Mouse (Mus musculus): ENCODE data around the gene Gm20388. TPM values are rescaled to one million over a fixed set of nuclear protein-coding genes. Genes with fewer than 3 reads are reported as not detected.

Gm20388 gene
- polyA plus RNA-seq, 1 experiment = 10.6 TPM

DNA sequence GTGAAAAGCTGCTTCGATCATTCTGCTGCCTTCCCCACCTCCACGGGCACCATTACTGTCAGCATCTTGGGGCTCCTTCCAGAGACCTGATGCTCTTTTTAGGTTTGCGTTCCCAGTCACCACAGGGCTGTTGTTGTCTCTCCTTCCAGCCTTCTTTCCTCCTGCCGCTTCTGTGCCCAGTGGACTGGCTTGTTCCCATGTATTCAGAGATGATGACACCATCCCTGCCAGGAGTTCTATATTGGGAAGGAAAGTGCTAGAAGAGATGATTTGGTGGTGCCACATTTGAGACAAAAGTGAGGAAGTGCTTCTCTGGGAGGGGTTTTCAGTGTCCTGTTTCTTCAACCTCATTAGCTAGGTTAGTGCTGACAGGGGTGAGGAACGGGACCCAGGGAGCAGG is 208.2 kb downstream of the Gm20388 start:
- Histone ChIP-seq H3K4me3 (replicated peaks; ENCODE audit: control insufficient read depth, low read depth, low read length) (no peak overlapping the region), H3K4me1 (ENCODE audit: control insufficient read depth, insufficient read depth, low read length) (peaks cover 3% of the 10 kb centered on the region; the same call in 1 of the 2 replicates), H3K27ac (ENCODE audit: control insufficient read depth, insufficient read depth, low read depth, low read length, poor library complexity) (no peak overlapping the region)
- TF ChIP-seq CTCF (IDR thresholded peaks at IDR 0.05; ENCODE audit: control insufficient read depth, insufficient read depth, low read length) (no peak), POLR2A (IDR thresholded peaks at IDR 0.05; ENCODE audit: borderline replicate concordance, control insufficient read depth, low read depth, low read length) (no peak)
- 71% methylated on average over 5 of the region's 5 CpGs for WGBS

DNA sequence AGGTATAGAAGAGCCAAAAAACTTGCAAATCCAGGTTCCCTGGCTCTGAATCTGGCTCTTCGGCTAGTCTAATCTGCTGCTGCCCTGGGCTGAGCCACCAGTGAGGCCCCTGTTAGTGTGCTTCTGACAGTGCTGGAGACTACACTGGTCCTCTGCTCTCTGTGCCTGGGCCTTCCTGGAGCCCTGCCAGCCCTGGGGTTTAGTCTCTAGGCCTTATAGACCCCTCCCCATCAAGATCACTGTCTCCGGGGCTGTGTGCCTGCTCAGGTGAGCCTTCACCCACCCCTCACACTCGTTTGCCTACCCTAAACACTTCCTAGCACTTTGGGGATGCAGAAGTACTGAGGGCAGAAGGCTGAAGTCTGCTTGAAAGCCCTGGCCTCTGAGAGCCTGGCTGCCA is 208.8 kb downstream of the Gm20388 start:
- WGBS = 57% methylated on average over 3 of the region's 3 CpGs
- TF ChIP-seq POLR2A (IDR thresholded peaks at IDR 0.05; ENCODE audit: borderline replicate concordance, control insufficient read depth, low read depth, low read length) (no peak), CTCF (IDR thresholded peaks at IDR 0.05; ENCODE audit: control insufficient read depth, insufficient read depth, low read length) (no peak)
- peaks cover 3% of the 10 kb centered on the region; the same call in 1 of the 2 replicates for H3K4me1 ChIP-seq (ENCODE audit: control insufficient read depth, insufficient read depth, low read length)
- no peak overlapping the region for H3K27ac ChIP-seq (ENCODE audit: control insufficient read depth, insufficient read depth, low read depth, low read length, poor library complexity)
- H3K4me3 ChIP-seq (replicated peaks; ENCODE audit: control insufficient read depth, low read depth, low read length) = no peak overlapping the region

DNA sequence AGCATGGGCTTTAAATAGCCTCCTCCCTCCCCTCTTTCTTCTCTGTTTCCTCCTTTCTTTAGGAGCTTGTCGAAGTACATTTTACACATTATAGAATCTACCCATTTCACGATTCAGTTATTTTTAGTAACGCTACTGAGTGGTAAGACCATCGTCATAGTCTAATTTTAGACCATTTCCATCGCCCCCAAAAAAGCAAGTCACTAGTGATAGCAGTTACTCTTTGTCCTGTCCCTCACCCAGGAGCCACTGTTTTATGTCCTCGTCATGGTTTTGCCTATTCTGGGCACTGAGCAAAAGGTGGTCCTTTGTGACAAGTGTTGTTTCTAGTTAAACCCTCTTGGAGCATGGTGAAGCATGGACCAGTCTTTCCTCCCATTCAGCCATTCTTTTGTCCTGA is 209.3 kb downstream of the Gm20388 start:
- H3K27ac ChIP-seq (ENCODE audit: control insufficient read depth, insufficient read depth, low read depth, low read length, poor library complexity) = no peak overlapping the region
- WGBS = 16% methylated on average over 6 of the region's 6 CpGs
- TF ChIP-seq POLR2A (IDR thresholded peaks at IDR 0.05; ENCODE audit: borderline replicate concordance, control insufficient read depth, low read depth, low read length) = no peak
- TF ChIP-seq CTCF (IDR thresholded peaks at IDR 0.05; ENCODE audit: control insufficient read depth, insufficient read depth, low read length) = no peak

DNA sequence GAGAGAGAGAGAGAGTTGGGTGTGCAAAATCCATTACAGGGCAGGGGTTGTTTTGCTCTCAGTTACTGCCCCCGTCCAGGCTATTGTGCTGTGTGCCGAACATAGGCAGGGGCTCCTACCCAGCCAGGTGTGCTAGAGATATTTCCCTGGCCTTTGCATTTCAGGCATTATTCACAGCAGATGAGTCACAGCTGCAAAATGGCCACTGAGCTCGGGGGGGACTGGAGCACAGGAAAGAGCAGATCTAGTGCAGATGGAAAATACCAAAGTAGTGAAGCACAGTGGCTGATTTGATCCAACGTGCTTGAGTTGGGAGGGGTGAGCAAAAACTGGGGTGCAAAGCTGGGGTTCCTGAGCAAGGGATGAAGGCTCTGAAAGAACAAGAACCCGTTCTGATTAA is 210.3 kb downstream of the Gm20388 start:
- WGBS = 76% methylated on average over 5 of the region's 5 CpGs
- no peak overlapping the region for H3K27ac ChIP-seq (ENCODE audit: control insufficient read depth, insufficient read depth, low read depth, low read length, poor library complexity)
- H3K4me3 ChIP-seq (replicated peaks; ENCODE audit: control insufficient read depth, low read depth, low read length) = no peak overlapping the region
- TF ChIP-seq CTCF (IDR thresholded peaks at IDR 0.05; ENCODE audit: control insufficient read depth, insufficient read depth, low read length) (no peak), POLR2A (IDR thresholded peaks at IDR 0.05; ENCODE audit: borderline replicate concordance, control insufficient read depth, low read depth, low read length) (no peak)
- H3K4me1 ChIP-seq (ENCODE audit: control insufficient read depth, insufficient read depth, low read length) = peaks cover 3% of the 10 kb centered on the region; the same call in 1 of the 2 replicates

More for the DNA sequence above, 209.3 kb downstream of the Gm20388 start:
- no peak overlapping the region for H3K4me3 ChIP-seq (replicated peaks; ENCODE audit: control insufficient read depth, low read depth, low read length)
- peaks cover 3% of the 10 kb centered on the region; the same call in 1 of the 2 replicates for H3K4me1 ChIP-seq (ENCODE audit: control insufficient read depth, insufficient read depth, low read length)

DNA sequence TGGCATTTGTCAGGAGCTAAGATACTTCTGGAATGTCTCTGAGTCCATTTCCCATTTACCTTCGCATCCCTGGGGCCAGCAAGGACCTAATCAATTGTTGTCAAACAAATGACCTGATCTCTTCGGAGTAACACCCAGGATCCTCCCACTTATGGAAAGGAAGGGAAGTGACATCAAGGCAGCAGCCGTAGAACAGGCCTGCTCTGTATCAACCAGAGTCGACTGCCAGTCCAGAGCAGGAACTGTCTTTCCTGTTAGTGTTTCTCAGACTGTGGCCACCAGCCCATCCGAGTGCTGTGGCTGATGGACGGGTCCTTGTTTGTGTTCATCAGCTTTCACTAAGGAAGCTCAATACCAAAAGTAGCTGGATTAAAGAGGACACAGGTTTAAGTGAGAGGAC is 213.6 kb downstream of the Gm20388 start:
- 23% methylated on average over 6 of the region's 6 CpGs for WGBS

DNA sequence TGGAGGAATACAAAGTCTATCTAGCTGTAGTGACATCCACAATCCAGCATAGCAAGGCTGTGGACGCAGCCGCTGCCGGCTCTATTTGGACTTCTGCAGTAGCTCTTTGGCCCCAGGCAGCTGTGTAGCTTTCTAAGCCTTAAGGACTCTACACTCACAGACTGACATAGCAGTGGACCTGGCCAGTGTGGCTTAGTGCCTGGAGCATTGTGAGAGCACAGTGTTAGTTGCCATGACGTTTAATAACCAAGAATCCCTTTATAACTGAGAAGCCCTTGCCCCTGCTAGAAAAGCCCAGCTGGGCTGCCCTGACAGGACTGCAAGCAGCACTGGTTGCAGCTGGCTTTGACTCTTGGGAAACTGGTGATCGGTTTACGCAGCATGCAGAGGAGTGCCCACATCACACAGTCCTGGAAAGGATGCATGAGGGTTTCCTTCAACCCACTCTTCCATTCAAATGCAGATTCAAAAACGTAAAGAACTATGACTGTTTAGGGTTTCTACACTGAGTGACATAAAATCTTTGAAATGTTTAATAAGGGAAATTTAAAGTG is 214.3 kb downstream of the Gm20388 start:
- WGBS = 85% methylated on average over 7 of the region's 7 CpGs
- Histone ChIP-seq H3K4me3 (replicated peaks; ENCODE audit: control insufficient read depth, low read depth, low read length) (no peak overlapping the region), H3K27ac (ENCODE audit: control insufficient read depth, insufficient read depth, low read depth, low read length, poor library complexity) (no peak overlapping the region), H3K4me1 (ENCODE audit: control insufficient read depth, insufficient read depth, low read length) (no peaks in the 10 kb centered on the region; the same call in 1 of the 2 replicates)
- TF ChIP-seq CTCF (IDR thresholded peaks at IDR 0.05; ENCODE audit: control insufficient read depth, insufficient read depth, low read length) (no peak), POLR2A (IDR thresholded peaks at IDR 0.05; ENCODE audit: borderline replicate concordance, control insufficient read depth, low read depth, low read length) (no peak)

More for the DNA sequence above, 213.6 kb downstream of the Gm20388 start:
- H3K4me3 ChIP-seq (replicated peaks; ENCODE audit: control insufficient read depth, low read depth, low read length) = no peak overlapping the region
- no peak for TF ChIP-seq CTCF (IDR thresholded peaks at IDR 0.05; ENCODE audit: control insufficient read depth, insufficient read depth, low read length)
- TF ChIP-seq POLR2A (IDR thresholded peaks at IDR 0.05; ENCODE audit: borderline replicate concordance, control insufficient read depth, low read depth, low read length) = no peak
- no peak overlapping the region for H3K27ac ChIP-seq (ENCODE audit: control insufficient read depth, insufficient read depth, low read depth, low read length, poor library complexity)
- H3K4me1 ChIP-seq (ENCODE audit: control insufficient read depth, insufficient read depth, low read length) = peaks cover 3% of the 10 kb centered on the region; the same call in 1 of the 2 replicates

DNA sequence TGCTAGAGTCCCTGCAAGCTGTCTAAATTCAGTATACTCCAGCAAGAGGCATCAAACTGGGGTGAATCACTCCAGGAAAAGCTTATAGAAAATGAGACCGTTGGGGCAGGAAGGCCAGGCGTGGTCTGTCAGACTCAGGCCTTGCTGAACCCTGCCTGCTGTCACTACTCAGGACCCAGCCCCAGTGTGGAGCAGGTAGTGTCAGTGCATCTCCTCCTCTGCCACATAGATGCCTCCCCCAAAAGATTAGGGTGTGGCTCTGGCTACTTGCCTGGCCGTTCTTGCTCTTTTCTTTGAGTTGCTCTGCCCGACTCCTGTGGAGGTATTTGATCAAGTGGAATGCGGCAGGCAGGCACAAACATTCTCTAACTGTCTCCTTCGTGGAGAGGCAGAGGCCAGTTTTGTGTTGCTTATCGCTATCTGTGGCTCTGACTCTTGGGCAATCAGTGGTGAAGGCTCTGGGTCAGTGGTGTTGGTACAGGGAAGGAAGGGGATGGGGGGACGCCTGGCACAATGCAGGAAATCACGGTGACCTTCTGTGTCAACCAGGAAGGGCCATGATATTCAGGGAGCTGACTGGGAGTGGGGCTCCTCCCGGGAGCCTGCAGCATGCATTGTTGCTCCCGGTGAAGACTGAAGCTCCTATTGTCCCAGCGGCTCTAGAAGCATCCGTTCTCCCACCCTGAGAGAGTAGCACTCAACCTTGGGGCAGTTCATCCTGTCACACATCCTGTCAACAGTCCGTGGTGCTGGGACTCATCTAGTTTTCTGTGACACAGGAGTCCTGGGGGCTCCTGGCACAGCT is 215.9 kb downstream of the Gm20388 start:
- Histone ChIP-seq H3K27ac (ENCODE audit: control insufficient read depth, insufficient read depth, low read depth, low read length, poor library complexity) (peak overlapping the region; percentile 8; the same call in 1 of the 2 replicates), H3K4me3 (replicated peaks; ENCODE audit: control insufficient read depth, low read depth, low read length) (no peak overlapping the region), H3K4me1 (ENCODE audit: control insufficient read depth, insufficient read depth, low read length) (peaks cover 2% of the 10 kb centered on the region; the same call in 1 of the 2 replicates)
- TF ChIP-seq CTCF (IDR thresholded peaks at IDR 0.05; ENCODE audit: control insufficient read depth, insufficient read depth, low read length) = no peak
- TF ChIP-seq POLR2A (IDR thresholded peaks at IDR 0.05; ENCODE audit: borderline replicate concordance, control insufficient read depth, low read depth, low read length) = no peak
- 41% methylated on average over 14 of the region's 14 CpGs for WGBS

DNA sequence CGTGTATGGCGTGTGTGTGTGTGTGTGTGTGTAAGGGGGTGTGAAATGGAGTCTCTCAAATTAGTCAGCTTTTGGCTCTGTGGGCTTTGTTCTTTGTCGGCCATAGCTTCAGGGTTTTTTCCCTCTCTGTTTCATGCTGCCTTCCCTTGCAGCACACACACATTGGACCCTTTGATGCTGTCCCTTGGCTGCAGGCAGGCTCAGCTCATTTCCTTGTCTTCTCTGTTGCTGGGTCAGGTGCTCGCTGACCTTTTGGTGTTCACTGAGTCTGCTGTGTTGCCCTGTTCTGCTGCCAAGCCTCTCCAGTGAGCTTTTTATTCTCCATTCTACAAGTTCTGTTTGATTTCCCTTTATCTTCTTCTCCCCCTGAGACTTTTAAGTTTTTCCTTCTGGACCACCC is 218.9 kb downstream of the Gm20388 start:
- Histone ChIP-seq H3K4me1 (ENCODE audit: control insufficient read depth, insufficient read depth, low read length) (peaks cover 3% of the 10 kb centered on the region; the same call in 1 of the 2 replicates), H3K4me3 (replicated peaks; ENCODE audit: control insufficient read depth, low read depth, low read length) (no peak overlapping the region), H3K27ac (ENCODE audit: control insufficient read depth, insufficient read depth, low read depth, low read length, poor library complexity) (no peak overlapping the region)
- TF ChIP-seq CTCF (IDR thresholded peaks at IDR 0.05; ENCODE audit: control insufficient read depth, insufficient read depth, low read length) (no peak), POLR2A (IDR thresholded peaks at IDR 0.05; ENCODE audit: borderline replicate concordance, control insufficient read depth, low read depth, low read length) (no peak)
- 86% methylated on average over 4 of the region's 4 CpGs for WGBS

Measured in bone marrow, adult 2 months (tissue).